Mouse (Mus musculus) telencephalon, adult 2 months (tissue): ENCODE results near the gene Tusc2.

Experiments
- DNase-seq: peaks from one replicate; pipeline ENCODE4 v3.0.0-alpha.2; 2011; ENCODE audit warnings: low read depth, low spot score

The Tusc2 gene

DNA sequence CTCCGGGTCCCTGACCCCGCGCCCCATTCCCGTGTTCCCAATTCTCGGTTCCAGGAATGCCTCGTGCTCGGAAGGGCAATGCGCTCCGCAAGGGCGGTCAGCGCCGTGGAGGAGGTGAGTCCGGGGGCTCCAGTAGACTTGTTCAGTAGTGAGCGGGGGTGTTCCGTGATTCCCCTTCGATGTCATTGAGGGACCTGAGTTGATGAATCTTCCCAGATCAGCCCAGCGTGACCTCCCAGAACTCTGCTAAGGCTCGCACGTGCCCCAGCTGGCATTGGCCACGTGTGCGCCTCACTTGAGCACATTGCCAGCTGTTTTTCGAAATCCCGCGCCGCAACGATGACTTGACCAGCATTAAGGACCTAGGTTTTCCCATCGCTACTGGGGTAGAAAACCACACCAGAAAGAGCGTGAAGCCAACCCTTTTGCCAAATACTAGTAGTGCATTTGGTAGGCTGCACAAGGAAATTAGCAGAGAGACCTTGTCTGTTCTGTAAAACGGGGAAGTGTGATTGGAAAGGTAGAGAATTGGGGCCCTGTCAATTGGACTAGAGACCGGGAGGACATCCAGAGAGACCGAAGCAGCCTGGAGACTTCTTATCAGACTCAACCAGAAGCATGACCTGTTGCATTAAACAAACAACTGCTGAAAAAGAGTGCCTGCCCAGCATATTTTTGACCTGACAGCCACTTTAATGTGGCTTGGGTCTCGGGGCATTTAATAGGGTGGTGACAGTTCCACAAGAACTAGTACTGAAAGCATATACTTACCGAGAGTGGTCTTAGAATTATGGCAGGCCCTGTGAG lies 25.0 kb downstream of the Tusc2 start:
- no peak for DNase-seq

DNA sequence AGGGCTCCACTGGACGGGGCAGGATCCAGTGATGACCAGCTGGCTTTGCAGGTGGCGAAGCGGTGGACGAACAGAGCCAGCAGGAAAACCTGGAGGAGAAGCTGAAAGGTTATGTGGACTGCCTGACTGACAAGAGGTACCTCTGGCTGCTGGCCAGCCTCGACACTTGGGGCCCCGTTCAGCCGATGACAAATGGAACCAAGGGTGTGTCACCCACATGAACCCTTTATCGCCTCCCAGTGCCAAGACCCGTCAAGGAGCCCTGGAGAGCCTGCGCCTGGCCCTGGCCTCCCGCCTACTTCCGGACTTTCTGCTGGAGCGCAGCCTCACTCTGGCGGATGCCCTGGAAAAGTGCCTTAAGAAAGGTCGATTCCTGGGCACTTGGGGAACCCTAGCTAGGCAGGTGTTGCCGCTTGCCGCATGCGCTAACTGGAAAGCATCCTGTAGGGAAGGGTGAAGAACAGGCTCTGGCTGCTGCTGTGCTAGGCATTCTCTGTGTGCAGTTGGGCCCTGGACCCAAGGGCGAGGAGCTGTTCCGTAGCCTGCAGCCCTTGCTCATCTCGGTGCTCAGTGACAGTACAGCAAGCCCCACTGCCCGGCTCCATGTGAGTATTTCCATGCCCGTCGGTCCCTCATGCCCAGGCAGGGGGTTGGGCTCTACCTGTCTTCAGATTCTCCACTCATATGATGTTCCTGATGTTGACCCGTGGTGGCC lies 27.2 kb downstream of the Tusc2 start:
- no peak for DNase-seq

GRCm38 (mm10) chr9:107590773-107591060 lies 27.7 kb downstream of the Tusc2 start:
- no peak for DNase-seq

DNA sequence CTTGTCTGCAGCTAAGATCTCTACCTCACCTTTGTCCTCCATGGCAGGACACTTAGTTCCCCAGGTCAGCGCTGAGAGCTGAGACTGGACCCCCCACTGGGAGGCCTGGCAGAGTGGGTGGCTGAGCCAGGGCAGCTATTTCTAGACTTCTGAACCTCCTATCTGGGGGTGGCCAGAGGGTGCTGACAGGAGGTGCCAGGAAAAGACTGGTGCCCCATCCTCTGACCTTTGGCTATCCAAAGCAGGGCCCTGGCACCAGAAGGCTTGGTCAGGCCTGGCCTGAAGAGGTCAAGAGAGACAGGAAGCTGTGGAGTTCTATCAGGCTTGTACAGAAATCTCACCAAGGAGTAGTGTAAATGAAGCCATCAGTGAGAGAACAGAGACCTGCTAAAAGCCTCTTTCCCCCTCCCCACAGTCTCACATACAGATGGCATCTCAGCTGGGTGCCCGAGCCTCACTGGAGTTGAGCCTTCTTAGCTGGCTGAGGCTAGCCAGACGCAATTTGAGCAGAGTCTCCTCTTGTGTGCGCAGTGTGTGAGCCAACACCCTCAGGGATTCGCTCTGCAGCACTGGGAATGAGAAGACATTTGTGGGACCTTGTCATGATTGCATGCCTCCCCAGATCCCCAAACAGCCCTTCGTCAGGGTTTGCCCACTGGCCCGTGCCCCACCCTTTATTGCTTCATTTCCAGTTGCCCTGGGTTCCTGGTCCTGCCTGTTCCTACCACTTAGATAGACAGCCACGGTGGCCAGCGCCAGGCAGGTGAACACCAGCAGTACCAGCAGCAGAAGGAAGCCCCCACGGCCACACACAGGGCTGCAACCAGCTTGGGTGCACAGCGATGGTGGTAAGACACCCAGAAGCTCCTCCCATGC lies 30.3 kb downstream of the Tusc2 start:
- no peak for DNase-seq

DNA sequence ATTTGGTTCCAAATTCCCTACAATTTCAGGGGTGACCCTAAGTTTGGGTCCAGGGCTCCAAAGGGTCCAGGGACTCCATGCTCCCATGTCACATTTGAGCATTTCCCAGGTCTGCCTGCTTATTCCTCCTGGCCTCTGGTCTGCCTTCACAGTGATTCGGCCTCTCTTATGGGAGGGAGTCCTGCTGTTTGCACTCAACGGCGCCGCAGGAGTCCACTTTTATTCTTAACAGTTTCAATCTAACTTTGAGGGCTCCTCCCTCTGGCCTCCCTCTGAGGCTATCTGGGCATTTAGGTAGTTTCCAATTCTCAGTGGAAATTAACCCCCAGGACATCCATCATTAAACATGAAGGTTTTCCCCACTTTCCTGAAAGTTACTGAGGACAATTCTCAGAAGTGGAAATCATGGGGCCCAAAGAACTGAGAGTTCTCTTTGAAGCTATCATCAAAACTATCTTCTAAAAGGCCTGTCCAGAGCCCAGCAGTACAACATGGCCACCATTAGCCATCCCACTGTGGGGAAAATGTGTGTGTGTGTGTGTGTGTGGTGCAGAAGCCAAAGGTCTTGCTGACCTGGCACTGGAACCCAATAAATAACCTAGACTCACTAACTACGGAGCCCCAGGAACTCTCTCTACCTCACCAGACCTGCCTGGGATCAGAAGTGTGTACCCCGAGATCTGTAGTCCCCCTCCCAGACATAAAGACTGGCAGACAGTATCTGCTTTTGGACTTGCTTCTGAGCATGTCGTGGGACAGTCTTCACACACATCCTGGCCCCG lies 31.4 kb downstream of the Tusc2 start:
- no peak for DNase-seq

DNA sequence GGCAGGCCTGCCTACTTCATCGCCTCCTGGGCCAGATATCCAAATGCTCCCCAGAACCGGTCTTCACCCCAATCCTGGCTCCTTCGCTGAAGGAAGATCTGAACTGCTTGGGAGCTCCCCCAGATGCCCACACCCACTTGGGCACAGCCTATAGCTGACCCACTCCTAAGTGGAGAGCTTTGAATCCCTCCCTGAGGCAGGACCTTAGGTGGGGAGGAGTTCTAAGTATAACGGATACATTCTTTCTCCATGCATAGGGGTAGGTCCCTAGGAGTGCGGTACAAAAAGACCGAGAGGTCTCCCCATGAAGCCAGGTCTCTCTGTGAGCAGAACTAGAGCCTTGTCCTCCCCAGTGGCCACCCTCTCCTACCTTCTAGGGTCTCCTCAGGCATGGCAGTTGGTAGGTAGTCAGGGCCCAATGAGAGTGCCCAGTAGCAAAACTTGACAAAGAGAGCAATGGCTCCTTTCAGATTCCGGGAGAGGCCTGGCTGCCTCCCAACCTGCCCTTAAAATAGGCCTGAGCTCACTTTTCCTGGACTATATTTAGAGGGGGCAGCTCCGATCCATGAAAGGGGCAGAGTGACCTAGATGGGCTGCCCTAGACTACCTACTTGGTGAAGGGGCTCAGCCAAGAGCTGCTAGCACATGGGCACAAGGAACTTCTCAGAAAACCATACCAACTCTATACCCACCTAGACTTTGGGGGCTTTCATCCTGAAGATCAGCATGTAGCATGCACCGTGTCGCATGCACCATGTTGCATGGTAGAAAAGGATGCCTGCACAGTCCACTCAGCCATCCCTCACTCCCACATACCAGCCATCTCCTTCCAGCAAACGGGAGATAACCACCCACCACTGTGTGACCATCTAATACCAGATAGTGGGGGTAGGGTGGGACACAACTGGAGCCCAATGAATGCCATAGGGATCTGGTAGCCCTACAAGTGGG lies 33.8 kb downstream of the Tusc2 start:
- DNase-seq = no peak

DNA sequence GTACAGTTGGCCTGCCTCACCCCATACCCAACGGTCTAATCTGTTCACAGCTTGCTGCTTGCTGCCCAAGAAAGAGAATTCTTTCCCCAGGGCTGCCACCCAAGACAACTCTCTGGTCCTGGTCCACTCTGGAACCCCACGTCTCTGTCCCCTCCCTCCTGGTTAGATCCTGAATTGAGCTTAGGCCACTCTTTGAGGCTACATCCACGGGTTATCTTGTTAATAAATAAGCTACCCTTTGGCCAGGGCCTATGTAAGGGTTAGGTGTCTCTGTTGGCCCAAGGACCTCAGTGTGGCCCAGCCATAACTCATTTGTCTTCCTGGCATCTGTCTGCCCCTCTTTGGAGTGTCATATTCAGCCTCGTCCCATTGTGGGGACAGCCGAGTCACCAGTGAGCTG lies 35.3 kb downstream of the Tusc2 start:
- DNase-seq = no peak

- no peak for DNase-seq
These were observed 36.4 kb downstream of the Tusc2 start for GRCm38 (mm10) chr9:107599433-107599832.

DNA sequence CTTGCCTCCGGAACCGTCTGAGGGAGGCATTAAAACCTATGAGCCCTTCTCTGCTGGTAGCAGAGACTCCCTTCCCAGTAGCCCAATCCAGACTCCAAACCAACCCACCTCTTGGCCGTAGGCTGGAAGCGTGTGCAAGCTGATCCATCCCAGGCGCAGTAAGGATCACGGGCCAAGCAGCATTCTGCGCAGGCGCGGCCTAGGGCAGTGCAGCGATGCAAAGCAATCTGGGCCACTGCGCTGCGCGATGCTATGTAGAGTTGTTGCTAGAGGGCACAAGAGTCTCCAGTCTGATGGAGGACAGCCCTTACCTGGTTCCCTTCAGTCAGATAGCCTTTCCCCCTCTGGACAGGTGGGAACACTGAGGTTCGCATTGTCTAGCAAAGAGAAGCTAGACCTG lies 36.8 kb downstream of the Tusc2 start:
- no peak for DNase-seq

- no peak for DNase-seq
These were observed 37.7 kb downstream of the Tusc2 start for GRCm38 (mm10) chr9:107600745-107601144.

GRCm38 (mm10) chr9:107601275-107601674 lies 38.2 kb downstream of the Tusc2 start:
- DNase-seq = no peak

DNA sequence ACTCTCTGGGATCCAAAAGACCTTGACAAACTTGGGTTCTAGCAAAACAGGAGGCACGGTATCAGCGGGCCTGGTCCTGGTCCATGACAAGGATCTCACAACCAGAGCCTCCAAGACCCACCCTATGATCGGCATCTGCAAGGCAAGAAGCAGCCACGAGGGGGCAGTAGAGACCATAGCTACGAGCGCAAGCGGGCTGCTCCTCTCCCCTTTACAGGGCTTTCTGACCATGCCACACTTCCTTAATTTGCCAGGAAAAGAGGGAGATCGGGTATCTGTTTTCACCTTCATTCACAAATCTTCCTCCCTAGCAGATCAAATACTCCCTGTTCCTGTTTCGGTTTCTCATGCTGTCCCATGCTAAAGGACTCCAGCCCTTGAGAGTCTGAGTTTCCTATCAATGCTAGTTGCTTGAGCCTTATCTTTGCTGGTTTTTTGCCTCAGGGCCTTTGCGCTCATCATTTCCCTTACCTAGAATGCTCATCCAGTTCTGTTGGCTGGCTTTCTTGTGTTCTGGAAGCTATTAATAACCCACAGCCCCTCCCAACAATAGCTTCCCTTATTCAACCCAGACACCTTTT lies 39.1 kb downstream of the Tusc2 start:
- DNase-seq = peak; percentile 53

DNA sequence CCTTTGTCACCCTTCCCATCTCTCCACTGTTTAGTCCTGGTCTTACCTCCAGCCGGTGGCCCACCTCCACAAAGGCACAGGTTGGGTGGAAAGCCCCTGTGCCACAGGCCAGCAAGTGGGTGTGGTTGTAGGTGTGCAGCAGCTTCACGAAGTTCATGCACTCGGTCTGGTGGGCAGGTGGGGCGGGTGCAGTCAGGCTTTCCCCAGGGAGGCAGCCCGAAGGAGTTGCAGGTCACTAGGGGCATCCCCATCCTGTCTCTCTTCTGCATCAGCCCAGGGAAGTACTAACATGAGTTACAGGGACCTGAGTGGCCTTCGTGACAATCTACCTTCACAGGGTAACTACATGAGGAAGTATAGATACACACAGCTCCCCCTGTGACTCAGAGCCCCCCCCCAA lies 40.2 kb downstream of the Tusc2 start:
- DNase-seq = no peak

DNA sequence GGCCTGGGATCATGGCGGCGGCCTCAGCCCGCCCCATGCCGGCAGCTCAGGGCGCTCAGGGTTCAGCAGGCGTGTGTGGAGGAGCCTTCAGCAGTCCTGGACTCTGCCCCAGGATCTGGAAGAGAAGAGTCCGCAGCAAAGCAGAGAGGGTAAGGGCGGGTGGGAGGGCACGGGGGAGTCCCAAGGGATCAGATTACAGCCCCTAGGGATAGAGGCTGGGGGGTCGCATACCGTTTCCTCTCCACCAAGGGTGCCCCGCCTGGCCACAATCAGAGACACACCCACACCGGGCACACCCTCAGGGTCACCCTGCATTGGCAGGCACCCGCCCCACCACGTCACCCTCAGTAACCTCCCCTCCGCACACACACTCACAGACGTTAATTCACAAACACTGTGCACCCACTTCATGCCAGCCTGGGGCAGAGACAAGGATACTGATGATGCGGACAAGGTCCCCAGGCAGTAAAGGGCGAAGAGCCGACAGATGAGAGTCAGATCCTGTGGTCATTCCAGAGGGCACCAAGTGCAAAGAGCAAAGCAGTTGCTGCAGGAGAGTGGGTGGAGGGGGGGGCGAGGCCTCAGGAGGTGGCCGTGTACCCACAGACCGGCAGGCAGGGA lies 42.1 kb downstream of the Tusc2 start:
- no peak for DNase-seq

DNA sequence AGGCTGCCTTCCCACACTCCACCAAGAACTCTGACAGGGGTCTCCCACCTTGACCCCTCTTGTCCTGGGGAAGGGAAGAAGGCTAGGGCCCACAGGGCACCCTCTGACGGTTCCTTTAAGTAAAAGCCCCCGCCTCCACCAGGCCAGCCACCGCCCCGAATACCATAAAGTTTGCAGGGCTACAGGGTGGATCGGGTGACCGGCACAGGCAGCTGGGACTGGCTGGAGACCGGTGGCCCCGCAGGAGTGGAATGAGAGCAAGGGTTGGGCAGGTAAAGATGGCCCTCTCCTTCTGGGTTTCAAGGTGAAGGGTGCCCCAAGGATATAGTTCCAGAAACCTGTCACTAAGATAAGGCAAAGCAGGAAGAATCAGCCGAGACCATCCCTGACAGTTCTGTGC lies 43.5 kb downstream of the Tusc2 start:
- no peak for DNase-seq

GRCm38 (mm10) chr9:107607036-107607435 lies 44.0 kb downstream of the Tusc2 start:
- DNase-seq = no peak

DNA sequence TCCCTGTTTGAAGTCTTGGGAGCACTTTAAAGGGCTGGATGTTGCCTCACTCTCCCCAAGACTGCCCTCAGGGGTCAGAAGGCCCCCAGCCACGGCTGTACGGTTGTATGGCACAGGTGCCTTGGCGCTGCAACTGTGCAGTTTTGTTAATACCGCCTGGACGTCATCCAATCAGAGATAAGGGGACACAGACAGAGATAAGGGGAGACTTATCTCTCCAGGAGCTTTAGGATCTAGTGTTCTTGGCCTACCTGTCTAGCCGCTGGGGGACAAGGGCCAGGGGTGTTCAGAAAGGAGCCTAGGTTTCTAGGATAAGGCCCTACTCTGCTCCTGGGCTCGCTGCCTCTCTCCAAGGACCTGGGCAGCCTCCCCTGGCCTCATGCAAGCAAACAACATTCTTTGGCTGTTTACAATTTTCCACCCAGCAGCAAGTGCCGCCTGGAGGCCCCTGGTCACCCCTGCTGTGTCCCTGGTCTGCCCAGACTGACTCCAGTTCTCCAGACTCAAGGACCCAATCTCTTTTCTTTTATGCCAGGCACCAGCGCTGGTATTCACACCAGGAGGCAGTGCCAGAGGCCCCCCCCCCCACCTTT lies 44.7 kb downstream of the Tusc2 start:
- no peak for DNase-seq

DNA sequence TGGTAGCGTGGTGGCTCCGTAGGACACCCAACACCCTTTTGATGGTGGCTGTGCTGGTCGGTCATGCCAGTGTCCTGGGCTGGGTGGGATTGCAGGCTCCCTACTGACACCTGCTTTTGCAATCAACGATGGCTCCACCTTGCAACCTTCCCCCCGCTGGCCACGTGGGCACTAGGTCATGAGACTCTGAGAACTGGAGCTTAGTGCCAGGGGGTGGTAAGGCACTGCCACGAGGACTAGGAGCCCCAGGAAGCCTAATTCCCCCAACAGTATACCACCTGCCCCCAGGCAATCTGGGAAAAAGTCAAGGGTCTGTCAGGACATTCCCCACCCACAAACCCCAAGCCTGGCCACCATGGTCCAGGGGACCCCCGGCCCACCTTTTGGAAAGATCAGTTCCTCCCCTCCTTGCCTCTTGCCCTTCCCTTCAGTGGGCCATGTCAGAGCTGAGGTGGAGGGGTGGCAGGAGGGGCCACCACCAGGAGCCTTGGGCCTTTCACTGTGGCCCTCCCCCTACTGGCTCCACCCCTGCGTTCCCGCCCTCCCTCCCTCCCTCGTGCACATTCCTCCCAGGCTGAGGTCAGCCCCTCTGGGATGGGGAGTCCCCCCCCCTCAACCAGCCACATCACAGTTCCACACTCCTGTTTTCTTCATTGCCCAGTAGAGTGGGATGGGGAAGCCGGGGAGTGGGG lies 45.8 kb downstream of the Tusc2 start, which contains the start of gene Sema3b:
Gene Sema3b (minus strand): TSS at position 489 of the 692 bp plus-strand sequence.
- no peak for DNase-seq

DNA sequence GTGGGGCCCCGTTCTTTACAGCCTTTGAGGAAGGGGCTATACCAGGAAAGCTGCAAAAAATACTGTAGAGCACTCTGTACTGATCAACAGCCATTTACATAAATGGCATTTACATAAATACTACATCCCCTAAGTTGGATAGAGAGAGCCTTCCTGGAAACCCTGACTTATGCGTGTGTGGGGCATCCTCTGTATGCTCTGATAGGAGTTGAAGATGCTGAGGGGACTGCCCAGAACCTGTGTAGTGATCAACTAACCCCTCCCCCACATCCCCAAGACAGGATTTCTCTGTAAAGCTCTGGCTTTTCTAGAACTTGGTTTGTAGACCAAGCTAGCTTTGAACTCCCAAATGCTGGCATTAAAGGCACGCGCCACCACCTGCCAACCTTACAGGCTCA lies 46.4 kb downstream of the Tusc2 start:
- DNase-seq = no peak
